Mouse (Mus musculus): ENCODE results near the gene Anapc10. TPM values are rescaled to one million over a fixed set of nuclear protein-coding genes. Genes with fewer than 3 reads are reported as not detected.
"Not testable (repeated sequence)": the region's sequence is repeated elsewhere in the genome, so short reads cannot be mapped to it uniquely, and the experiment has no call there.

Gene Anapc10
- total RNA-seq (2014; fragmentation: Nextera tagmentation) (16.7 and 18.7 TPM in 2 replicates), total RNA-seq (2017) (13.5 and 15.8 TPM in 2 replicates)

- peak; percentile 97 for ATAC-seq (replicated peaks; ENCODE audit: poor library complexity, severe bottlenecking)
Observed at GRCm38 (mm10) chr8:79711064-79711961, at the start of gene Anapc10, which contains the start of gene Abce1. Gene Anapc10 (plus strand): TSS chr8:79711820. Gene Abce1 (minus strand): TSS chr8:79711740.

DNA sequence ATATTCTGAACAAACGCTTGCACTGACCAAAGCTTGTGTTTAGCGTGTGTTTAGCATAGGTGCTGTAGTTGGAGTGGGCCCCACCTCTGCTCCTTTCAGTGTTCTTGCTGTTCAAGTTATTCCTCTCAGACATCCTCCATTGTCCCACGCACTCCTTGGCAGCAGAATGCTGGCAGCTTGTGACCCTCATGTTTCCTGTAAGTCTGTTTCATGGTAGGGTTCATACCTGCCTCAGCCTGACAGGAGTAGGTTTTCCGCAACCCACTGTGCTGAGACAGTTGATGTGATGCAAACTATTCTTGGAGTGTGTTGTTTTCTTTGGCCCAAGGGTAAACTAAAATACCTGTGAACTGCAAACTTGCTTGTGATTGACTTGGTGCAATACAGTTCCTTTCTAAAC is 35.2 kb upstream of the Anapc10 start:
- ATAC-seq (replicated peaks; ENCODE audit: poor library complexity, severe bottlenecking), result no peak

DNA sequence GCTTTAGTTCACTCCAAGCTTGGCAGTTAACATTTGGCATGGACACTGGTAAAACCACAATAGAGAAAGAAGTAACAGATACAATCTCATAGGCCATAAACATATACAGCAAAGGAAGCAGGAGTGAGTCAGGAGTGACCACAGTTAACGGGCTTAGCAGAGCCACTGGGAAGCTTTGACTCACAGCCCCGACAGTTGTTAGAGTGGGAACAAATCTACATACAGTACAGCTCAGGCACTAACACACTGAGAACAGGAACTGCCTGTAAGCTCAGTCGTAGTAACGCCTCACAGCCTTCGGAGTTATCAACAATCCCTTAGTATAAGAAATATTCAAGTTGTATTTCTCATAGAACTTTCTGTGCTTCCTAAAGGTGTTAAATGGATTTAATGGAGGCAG is 32.6 kb upstream of the Anapc10 start:
- ATAC-seq (replicated peaks; ENCODE audit: poor library complexity, severe bottlenecking), result peak; percentile 83

DNA sequence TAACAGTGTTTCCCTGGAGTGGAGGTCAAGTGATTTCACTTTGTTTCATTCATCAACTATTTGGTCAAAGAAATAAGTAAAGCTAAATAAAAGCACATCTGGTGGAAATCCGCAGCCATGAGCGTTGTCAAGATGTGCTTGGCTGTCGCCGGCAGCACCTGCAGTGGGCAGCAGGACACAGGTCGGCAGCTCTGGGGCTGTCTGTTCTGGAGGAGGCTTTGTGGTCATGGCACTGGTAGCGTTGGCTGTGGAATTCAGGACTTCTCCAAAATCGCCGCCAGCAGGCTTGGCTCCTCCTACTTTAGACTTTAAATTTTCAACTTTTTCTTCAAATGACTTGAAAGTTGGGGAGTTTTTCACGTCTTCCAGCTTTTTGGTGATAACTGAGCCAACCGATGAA is 31.5 kb upstream of the Anapc10 start:
- ATAC-seq (replicated peaks; ENCODE audit: poor library complexity, severe bottlenecking), result peak; percentile 58

- ATAC-seq (replicated peaks; ENCODE audit: poor library complexity, severe bottlenecking), result peak; percentile 47
Observed at GRCm38 (mm10) chr8:79680555-79680954, 31.1 kb upstream of the Anapc10 start.

DNA sequence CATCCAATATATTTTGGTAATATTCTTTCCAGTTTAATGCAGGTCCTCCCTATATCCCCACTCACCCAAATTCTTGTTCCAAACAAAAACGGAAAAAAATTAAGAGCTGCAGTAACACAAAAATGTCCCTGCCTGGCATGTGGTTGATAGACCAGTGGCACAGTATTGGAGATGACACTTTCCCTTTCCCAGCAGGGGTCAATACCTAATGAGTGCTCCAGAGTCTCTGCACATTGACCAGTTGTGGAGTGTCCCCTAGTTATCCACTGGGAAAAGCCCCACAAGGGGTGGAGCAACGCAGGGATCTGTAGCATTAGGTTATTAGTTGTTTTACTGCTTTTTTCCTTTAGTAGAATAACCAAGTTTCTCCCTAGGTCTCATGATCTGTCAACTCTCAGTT is 30.7 kb upstream of the Anapc10 start:
- ATAC-seq (replicated peaks; ENCODE audit: poor library complexity, severe bottlenecking), result no peak

- not testable (repeated sequence) for ATAC-seq (replicated peaks; ENCODE audit: poor library complexity, severe bottlenecking)
Observed at GRCm38 (mm10) chr8:79685927-79686326, 25.7 kb upstream of the Anapc10 start.

- no peak for ATAC-seq (replicated peaks; ENCODE audit: poor library complexity, severe bottlenecking)
Observed at GRCm38 (mm10) chr8:79692531-79692930, 19.1 kb upstream of the Anapc10 start.

- ATAC-seq (replicated peaks; ENCODE audit: poor library complexity, severe bottlenecking), result no peak
Observed at GRCm38 (mm10) chr8:79706687-79707086, 4.9 kb upstream of the Anapc10 start.

GRCm38 (mm10) chr8:79712676-79713075 is 1.1 kb downstream of the Anapc10 start:
- no peak for ATAC-seq (replicated peaks; ENCODE audit: poor library complexity, severe bottlenecking)

GRCm38 (mm10) chr8:79721537-79721936 is 9.9 kb downstream of the Anapc10 start:
- ATAC-seq (replicated peaks; ENCODE audit: poor library complexity, severe bottlenecking), result no peak

- ATAC-seq (replicated peaks; ENCODE audit: poor library complexity, severe bottlenecking), result no peak
Observed at GRCm38 (mm10) chr8:79723308-79723707, 11.7 kb downstream of the Anapc10 start.

GRCm38 (mm10) chr8:79724589-79724988 is 13.0 kb downstream of the Anapc10 start:
- no peak for ATAC-seq (replicated peaks; ENCODE audit: poor library complexity, severe bottlenecking)

DNA sequence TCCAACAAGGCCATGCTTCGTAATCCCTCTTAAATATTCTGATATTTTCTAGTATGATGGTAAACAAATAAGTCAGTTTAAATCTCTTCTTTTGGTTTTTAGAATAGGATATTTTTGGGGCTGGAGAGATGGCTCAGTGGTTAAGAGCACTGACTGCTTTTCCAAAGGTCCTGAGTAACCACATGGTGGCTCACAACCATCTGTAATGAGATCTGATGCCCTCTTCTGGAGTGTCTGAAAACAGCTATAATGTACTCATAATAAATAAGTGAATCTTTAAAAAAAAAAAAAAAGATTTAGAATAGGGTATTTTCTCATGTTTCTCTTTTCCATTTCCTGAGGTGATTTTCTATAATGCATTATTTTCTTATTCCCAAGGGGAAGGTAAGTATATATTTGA is 16.3 kb downstream of the Anapc10 start:
- ATAC-seq (replicated peaks; ENCODE audit: poor library complexity, severe bottlenecking), result no peak

DNA sequence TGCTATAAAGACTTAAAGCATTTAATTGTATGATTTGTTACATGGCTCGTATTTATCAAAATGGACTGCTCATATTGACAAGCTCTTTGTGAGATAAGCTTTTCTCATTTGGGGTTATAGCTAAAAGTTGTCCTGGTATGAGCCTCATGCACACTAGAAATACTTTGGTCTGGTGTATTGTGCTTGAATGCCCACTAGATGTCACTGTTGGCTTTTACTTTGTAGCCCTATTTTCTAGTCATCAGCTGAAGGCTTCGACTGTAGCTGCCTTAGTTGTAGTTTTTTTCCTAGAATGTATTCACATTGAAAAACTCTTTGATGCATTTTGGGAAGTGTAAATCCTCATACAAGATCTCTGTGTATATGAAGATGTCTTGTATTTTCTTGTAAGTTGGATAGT is 22.7 kb downstream of the Anapc10 start:
- peak; percentile 89 for ATAC-seq (replicated peaks; ENCODE audit: poor library complexity, severe bottlenecking)

DNA sequence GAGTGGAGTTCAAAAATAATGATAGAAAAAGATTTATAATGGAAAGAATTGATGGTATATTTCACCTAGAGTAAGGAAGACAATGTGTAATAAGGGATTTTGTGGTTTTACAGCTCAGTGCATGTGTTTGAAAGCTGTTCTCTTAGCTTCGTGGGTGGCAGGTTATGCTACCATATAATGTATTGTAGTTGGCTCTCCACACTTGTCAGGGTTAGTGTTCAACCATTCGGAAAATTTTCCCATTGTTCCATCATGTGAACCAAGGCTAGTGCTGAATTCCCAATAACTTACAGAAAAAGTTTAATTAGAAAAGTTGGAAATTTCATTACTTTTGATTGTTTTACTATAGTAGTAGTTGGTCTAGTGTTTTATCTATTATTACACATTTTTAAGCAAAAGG is 36.6 kb downstream of the Anapc10 start:
- ATAC-seq (replicated peaks; ENCODE audit: poor library complexity, severe bottlenecking), result no peak

GRCm38 (mm10) chr8:79748591-79748990 is 37.0 kb downstream of the Anapc10 start:
- ATAC-seq (replicated peaks; ENCODE audit: poor library complexity, severe bottlenecking), result no peak

DNA sequence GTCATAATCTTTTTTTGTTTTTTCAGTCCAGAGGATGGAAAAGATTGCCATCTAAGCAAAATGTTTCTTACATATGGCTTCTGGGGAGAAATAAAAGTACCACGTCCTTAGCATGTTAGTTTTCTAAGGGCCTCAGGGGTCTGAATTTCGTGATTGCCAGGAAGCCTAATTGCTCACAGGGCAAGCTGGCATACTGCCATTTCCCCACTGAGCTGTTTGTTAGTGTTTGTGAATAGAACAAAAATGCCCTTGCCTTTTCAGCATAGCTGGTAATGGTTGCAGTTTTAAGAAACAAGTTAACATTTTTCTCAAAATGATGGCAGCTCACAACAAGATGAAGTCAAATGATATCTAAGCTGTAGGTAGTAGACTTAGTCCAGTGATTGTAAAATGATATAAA is 38.7 kb downstream of the Anapc10 start:
- ATAC-seq (replicated peaks; ENCODE audit: poor library complexity, severe bottlenecking), result no peak

DNA sequence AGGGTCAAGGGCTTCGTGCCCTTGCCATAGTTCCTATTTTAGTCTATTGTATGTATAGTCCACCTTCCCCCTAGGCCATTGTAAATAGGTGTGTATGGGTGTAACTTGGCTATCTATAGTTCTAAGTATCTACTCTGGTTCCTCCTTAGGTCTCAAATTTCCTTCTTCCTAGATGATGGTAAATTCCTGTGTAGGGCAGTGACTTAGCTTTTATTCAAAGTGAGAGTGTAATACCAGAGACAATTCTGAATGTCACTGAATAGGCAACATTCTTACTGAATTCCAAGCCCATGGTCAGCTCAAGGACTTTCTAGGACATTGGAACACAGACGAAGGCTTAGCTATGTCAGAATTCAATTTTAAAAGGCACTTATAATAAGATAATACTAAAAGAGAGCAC is 83.3 kb downstream of the Anapc10 start:
- not testable (repeated sequence) for ATAC-seq (replicated peaks; ENCODE audit: poor library complexity, severe bottlenecking)

DNA sequence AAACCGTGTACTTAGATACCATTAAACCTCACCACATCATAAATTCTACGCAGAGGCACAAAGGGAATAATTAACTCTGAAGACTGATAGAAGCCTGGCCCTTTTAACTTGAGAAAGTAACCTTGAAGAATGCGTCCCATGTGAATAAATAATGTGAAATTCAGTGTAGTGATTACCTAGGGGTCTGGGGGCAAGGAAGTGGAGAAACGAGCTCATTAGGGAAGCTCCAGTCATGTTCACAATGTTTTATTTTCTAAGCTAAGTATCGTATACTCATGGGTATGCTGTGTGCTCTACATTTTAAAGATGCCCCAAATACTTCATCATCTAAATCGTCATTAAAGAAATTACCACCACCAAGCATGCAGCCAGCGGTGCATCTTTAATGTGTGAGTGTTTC is 85.1 kb downstream of the Anapc10 start:
- ATAC-seq (replicated peaks; ENCODE audit: poor library complexity, severe bottlenecking), result no peak

GRCm38 (mm10) chr8:79804499-79804898 is 92.9 kb downstream of the Anapc10 start:
- ATAC-seq (replicated peaks; ENCODE audit: poor library complexity, severe bottlenecking), result no peak

GRCm38 (mm10) chr8:79806971-79807370 is 95.4 kb downstream of the Anapc10 start:
- no peak for ATAC-seq (replicated peaks; ENCODE audit: poor library complexity, severe bottlenecking)

Data from granulocyte monocyte progenitor cell, adult 5-6 weeks (primary cell).